Mouse (Mus musculus) kidney, postnatal 10 days (tissue): ENCODE measurements around the gene Agtpbp1.
A peak's percentile ranks its signal among the peaks of the same experiment; 100 is the strongest.

Experiments used
- DNase-seq: peaks from one replicate; pipeline ENCODE4 v3.0.0; 2021; ENCODE audit warnings: mixed read lengths

The Agtpbp1 gene

DNA sequence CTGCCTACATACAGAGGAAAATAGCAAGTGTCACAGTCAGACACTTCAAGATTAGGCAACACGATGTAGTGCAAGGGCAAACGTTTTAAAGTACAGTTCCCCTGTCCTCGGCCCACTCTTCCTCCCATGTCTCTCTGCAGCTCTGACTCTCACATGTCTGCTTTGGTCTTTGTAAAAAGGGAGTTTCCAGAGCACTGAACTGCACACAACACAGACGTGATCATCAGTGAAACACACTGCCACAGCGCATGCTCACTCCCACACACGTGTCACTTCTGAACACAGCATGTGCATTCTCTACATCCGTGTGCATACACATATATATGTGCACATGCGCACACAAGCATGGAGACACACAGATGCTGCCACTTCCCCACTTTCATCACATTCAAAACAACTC, 54.5 kb downstream of the Agtpbp1 start:
- no peak for DNase-seq

DNA sequence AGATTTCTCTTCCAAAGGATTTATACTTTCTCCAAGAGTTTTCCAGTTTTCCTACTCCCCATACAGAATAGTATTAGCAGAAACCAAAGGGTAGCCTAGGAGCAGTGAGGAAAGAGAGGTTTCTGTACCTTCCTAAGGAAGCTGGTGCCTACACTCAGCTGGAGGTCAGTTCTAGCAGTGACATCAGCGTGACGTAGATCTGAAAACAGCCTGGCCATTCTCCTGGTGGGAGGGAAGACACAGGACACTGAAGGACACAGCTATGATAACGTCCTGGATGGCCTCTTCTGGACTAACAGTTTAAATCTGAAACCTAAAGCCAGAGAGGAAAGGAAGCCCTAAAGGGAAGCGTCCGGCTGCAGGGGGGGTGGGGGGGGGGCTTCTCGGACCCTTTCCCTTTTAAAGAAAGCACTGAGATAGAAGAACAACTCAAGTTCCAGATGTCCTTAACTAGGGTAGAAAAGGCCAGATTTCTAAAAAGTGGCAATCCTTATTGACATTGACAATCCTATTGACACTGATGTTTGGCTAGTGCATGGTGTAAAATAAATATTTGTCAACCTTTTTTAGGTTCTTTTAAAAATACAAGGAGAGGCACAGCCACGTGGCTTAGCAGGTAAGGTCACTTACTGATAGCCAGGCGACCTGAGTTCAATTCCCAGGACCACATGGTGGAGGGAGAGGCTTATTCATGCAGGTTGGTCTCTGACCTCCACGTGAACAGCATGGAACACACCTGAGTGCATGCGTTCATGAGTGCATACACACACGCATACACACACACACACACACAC, 63.6 kb downstream of the Agtpbp1 start:
- no peak for DNase-seq

DNA sequence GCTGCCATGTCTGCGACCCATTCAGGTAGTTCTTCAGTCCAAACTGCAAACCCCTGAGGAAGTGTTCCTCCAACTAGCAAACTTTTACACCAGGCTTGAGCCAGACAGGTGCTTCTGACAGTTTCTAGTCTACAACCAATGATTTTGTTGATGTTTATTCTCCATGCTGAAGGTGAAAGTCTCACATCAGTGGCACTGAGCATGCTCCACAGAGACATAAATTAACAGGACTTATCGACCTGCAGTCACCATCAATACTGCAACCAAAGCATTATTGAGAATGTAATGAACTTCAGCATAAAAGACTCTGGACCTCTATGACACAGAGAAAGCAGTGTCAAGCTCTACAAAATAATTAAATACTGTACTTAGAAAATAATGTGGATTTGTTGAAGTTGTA, 64.2 kb downstream of the Agtpbp1 start:
- DNase-seq = no peak

DNA sequence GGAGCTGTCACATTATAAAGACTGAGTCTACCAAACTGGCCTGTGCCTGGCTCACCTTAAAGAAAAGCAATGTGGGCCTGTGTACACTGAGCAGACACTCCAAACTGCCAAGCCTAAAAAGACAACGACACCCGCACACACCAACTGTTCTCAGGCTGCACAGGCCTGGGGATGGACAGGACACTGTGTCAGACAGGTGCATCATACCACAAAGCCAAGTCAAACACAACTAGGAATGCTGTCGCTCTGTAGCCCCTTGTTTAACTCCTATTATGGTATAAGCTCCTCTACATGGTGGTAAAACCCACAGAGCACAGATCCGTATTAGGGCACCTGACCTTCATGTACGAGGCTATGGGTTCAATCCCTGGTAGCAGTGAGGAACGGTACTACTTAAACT, 65.5 kb downstream of the Agtpbp1 start:
- no peak for DNase-seq

DNA sequence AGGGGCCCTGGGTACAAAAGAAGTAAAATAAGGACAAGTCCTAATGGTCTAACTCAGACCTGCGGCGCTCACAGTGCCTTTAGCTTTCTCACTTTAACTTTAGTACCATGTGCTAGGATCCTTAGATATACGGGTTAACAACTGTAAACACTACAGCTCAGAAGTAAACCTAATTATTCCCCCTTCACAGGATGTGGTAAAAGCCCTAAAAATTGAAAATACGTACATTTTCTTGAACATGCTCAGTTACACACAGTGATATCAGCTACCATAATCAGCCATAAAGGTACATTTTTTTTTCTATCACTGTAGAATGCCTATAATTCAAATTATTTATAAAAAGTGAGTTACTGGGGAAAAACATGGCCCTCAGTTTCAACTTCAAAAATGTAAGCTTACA, 67.0 kb downstream of the Agtpbp1 start:
- DNase-seq = no peak

DNA sequence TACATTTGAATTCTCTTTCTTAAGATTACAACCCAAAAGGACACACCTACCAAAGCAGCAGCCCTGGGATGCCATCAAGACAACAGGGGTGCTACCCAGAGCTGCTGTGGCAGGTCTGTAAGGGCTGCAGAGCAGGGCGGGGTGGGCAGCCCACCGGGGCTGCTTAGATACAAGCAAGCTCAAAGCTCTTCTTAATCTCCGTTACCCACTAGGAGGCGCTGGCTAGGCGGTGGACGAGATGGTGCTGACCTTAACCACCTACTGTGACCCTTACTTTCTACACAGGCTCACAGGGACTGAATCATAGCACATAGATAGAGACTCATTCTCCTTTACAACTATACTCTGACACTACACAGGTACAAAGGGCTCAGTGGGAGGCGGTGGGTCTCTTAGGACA, 70.0 kb downstream of the Agtpbp1 start:
- DNase-seq = peak; percentile 65

DNA sequence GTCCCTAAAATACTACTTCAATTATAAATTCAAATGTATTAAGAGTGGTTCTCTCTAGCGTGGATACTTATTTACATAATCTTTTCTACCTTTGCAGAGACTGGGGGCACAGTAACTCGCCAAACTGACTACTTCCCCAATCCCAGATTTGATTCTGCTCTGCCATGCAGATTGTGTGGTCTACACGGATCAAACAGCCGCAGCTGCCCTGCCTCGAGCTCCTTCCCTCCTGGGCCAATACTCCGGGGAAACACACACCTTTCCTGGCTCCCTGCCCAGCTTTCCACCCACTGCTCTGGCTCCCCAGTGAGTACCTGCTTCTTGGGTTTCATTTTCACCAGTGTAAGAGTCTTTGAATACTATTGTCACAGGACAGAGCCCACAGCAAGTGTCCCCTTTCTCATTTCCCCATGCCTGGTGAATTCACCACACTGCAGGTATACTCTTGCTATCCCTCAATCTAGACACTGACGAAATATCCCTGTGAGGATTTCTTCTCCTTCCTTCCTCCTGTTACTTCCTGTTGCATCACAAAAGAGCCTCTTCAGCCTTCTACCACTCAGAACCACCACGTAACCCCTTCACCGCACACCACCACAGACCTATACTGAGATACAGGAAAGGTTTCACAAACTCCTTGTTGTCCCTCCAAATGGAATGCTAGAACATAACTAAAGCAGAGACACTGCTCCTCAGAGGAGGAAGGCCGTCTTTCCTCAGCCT, 75.2 kb downstream of the Agtpbp1 start:
- DNase-seq = peak; percentile 55

DNA sequence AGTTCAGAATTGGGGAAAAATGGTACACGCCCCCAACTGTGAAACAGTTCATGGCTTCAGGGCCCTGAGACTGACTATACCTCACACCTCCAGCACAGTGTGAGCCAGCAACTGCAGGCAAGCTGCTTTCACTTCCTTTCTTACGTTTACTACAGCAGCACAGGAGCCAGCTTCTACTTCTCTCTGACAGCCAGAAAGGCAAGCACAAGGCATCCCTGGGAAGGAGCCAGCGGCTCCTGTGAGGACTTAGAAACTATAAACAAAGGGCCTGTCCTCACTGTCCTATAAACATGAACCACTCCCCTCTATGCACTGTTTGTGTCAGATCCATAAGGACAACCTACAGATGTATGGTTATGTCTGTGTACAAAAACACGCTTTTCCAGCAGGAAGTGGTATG, 76.4 kb downstream of the Agtpbp1 start:
- DNase-seq = no peak

DNA sequence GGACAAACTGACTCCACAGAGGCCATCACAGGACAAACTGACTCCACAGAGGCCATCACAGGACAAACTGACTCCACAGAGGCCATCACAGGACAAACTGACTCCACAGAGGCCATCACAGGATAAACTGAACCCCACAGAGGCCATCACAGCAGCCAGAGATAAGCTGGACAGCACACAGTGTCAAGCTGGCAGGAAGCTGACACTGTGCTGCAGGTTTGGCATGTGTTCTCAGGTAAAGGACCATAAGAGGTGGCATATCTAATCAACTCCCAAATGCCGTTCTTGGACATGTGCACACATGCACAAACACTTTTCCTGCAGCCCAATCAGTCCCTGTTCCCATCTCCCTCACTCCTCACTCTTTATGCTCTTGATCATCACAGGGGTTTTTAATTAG, 78.6 kb downstream of the Agtpbp1 start:
- no peak for DNase-seq

DNA sequence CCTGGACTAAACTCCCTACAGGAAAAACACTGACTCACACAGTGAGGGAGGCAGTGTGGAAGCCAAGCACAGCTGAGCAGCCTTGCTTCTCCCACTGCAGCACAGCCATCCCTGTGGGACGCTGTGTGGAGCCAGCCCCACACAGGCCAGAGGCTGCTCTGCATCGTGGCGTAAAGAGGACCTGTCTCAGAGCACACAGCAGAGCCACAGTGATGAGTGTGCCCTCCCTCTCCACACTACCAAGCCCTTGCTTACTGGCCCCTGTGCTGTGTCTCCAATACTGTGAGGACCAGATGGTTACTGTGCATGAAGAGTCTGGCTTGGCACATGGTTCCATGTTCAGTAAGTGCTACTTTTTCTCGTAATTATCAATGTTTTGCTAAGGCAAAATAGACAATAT, 79.2 kb downstream of the Agtpbp1 start:
- no peak for DNase-seq

DNA sequence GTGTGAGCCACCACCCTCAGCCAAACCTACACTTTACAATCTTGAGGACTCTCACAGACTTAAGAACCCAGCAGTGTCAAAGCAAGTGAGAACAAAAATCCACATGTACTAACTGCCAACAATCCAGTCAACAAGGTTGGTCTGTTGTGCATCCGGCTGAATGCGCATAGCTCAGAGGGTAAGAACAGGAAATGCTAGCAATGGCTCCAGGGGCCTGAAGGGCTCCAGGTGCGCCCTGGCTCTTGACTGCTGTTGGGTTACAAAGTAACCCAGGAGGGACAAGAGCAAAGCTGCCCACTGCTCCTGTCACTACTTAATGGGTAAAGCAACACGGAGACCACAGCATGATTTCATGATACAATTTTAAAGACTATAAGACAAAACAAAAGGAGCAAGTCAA, 81.4 kb downstream of the Agtpbp1 start:
- no peak for DNase-seq

DNA sequence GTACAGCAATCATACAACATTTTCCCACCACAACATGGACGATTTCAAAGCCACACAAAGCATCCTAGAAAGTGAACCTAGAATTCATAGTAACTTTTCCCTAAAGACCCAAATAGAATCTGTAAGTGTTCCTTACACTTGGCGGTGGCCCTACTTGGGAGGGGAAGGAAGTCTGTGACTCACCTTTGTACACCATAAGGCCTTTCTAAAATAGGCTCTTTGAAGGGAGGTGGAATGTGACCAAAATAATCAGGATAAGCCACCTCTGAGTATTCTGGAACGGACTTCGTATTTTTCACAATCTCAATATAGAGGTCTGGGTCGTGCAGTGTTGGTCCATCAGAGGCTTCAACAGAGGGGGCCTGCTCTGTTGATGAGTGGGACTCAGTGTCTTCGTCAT, 85.2 kb downstream of the Agtpbp1 start:
- no peak for DNase-seq

DNA sequence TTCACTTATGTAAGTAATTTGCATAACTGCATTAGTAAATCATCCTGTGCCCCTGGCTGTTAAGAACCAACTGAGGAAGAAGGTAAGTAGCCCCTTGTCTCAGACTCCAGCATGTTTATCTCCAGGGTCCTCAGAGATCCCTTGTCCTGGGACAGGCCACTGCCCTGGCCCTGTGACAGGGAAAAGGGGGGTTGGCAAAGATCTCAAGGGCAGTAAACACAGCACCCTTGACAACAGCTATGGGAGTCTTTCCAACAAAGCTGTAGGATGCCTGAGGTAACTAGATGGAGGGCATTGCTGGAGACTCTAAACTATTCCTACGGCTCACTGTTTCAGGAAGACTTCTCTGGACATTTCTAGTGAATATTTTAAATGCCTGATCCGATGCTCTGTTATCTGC, 85.7 kb downstream of the Agtpbp1 start:
- no peak for DNase-seq

DNA sequence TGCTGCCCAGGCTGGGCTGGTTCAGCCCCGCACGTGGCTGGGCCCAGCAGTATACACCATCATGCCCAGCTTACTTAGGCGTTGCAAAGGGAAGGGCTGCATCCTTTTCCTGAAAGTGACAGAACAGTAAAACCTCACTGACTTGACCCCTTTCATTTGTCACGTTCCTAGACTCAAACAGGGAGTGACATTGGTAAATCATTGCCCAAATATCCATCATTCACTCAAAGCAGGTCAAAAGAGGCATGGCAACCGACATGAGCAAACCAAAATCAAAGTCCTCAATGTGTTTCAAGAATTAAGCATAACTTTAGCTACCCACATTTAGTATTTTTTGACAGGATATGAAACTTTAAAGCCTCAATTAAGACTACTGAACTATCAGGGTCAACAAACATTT, 86.8 kb downstream of the Agtpbp1 start:
- no peak for DNase-seq

DNA sequence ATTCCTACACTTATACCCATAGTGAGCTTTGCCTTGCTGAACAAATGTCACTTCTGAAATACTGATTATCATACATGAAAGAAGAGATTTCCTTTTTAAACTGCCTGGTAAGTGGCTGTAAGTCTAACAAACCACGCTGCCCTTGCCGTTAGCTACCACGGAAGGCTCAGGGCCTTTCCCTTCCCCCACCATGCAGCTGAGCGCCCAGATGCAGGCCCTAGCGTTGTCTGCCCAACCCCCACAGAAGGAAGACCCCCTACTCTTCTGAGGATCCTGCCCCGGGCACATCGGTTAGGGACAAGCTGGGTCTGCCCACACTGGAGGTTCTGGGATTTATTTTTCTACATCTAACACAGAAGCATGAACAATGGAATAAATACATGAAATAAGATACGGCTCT, 89.2 kb downstream of the Agtpbp1 start:
- no peak for DNase-seq

DNA sequence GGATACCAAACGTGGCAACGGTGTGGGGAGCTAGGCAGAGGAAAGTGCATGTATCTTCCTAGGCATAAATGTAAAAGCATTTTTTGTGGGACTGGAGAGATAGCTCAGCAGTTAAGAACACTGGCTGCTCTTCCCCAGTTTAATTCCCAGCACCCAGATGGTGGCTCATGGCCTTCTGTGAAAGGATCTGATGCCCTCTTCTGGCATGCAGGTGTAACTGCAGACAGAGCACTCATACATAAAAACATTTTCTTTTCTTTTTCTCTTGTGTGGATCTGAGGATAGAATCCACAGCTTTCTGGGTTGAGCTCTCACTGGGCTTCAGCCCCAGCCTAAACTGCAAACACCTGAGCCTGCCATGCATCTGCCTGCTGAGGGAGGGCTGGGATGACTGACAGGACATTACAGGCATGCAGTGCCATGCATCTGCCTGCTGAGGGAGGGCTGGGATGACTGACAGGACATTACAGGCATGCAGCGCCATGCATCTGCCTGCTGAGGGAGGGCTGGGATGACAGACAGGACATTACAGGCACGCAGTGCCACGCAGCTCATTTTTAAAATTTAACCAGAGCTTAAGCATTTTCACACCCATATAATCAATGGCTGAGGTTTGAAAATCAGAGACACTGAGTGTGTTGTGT, 90.3 kb downstream of the Agtpbp1 start:
- DNase-seq = no peak

DNA sequence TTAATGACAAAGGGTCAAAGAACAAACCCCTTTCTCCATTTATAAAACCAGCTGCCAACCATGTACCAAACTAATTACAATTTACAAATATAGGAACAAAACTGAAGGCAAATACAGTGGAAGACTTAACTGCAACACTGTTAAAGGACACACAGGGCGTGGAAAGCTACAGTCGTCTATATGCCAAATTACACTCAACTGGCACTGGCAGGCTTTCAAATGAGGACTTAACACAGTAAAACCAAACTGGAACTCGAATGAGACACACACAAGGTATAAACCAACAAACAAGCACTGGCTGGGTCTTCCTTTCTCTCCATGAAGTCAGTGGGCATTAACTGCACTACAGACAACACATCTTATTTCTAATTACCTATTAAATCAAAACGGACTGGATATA, 94.3 kb downstream of the Agtpbp1 start:
- DNase-seq = no peak

DNA sequence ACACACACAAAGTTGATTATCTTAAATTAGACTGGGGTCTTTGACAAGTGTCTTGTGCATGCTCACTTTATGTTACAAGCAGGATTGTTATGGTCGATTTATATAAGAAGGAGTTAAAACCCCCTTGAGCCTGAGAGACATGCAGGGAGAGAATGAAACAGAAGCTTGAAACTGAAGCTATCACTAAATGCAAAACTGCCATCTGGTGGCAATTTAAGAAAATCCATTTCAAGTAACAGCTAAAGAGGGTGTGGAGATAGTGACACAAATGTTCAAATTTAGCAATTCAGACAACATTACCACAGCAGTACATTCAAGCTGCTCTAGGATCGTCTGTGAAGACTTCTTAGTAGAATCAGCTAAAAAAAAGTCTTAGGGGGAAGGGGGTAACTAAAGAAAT, 95.9 kb downstream of the Agtpbp1 start:
- DNase-seq = no peak

DNA sequence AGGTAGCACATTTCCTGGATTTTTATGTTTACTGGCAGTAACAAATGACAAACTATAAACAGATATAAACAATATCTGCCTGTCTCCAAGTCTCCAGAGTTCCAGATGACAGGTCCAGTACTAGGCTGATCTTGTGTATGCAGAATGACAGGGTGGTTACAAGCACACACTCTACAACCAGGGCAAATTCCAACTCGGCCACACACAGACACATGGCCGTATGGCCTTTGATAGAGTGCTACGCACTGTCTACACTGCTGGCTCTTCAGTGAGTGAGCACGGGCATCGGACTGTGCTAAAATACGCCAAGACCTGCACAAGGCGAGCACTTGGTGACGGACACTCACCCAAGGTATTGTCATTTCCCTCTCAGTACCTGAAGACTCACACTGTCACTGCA, 97.7 kb downstream of the Agtpbp1 start:
- no peak for DNase-seq

DNA sequence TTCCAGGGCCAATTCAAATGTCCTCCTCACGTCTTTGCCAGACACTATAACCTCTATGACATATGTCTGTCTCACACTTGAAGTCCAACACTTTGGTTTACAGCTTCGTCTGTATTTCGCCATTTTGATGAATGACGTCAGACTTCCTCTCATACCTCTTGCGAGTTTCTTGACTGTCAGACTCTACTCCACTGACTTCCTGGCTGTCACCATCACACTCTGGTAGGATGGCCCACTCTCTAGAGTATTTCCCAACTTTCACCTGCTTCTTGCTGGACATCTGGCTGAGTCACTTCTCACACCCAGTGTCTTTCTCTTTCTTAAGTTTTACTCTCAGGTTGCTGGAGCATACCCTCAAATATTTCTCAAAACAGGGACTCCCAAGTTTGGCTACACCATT, 98.8 kb downstream of the Agtpbp1 start:
- no peak for DNase-seq

DNA sequence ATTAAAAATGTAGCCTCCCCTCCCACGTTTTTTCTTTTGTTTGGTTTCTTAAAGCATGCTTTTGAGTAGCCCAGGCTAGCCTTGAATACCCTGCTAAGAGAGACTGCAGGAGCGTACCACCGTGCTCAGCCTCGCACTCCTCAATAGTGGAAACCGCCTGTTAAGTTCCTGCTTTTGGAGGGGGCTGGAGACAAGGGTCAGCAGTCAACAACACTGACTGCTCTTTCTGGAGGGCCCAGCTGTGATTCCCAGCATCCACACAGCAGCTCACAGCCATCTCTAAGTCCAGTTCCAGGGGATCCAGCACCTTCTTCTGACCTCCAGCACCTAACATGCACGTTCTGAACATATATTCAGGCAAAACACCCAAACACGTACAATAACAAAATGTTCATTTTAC, 99.6 kb downstream of the Agtpbp1 start:
- no peak for DNase-seq

DNA sequence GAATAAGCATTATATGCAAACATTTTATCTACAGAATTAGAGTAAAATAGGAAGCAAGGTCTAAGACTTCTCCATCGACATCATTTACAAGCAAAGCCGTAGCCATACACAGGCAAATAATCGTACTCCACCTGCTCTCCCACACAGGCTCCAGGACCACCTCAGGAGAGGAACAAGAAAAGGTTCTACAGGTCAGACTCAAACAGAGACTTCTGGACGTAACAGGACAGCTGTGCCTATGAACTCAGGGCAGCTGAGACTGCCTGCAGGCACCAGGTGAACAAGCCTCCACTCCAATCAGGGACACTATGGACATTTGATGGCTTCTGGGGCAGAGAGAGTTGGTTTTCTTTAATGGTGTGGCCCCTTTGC, 103.6 kb downstream of the Agtpbp1 start:
- DNase-seq = no peak

DNA sequence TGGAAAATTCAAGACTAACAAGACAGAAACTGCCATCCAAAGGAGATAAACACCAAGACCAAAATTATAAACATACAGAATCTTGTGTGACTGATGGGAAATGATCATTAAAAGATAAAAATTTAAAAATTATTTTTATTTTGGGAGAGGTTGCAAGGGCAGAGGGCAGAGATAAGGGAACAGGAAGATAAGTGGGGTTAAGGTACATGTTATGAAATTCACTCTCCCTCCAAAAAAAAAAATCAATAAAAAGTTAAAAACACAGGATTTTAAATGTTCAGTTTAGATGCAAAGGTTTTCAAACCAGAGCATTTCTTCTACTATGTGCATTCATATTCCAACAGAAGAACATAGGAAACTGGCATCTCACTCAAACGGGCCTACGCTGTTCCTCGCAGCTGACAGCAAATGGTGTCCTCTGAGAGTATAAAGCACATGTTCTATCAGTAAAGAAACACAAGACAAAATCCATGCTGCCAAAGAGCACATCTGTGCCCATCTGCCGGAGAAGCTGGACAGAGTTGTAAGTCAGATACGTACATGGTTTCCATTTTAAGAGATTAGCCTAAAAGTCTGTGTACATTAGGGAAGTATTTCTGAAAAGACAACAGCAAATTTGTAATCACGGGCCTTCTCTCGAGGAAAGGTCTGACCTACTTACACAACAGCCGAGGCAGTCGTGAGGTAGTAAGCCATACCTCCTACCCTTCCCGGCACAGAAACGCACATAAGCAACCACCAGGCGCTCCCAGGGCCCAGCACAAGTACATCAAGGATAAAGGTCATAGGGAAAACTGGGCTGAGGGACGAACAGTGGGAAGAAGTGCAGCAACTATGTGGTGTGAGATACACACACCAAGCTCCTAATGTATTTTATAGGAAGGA, 104.2 kb downstream of the Agtpbp1 start:
- no peak for DNase-seq
